Mouse (Mus musculus) olfactory bulb, adult 2 months (tissue): ENCODE results near the gene Cobl. TPM values are rescaled to one million over a fixed set of nuclear protein-coding genes. Genes with fewer than 3 reads are reported as not detected.

Source experiments
- H3K27ac ChIP-seq: fragments of 200-500 bp; 2 replicates; pipeline ENCODE4 v1.5.1; 2012; ENCODE audit warnings: low read depth, low read length; ENCODE audit not compliant: insufficient read depth
- H3K4me1 ChIP-seq: fragments of 200-500 bp; 2 replicates; pipeline ENCODE4 v1.6.1; 2012; ENCODE audit warnings: low read length; ENCODE audit not compliant: control insufficient read depth, insufficient read depth
- H3K4me3 ChIP-seq: fragments of 200-500 bp; 2 replicates; pipeline ENCODE4 v1.5.1; 2012; ENCODE audit warnings: mild to moderate bottlenecking, low read depth, low read length, moderate library complexity; ENCODE audit not compliant: insufficient read depth
- CTCF ChIP-seq: fragments of 200-500 bp; IDR thresholded peaks from 2 replicates; pipeline ENCODE4 v1.5.1; 2012; ENCODE audit warnings: low read depth, mild to moderate bottlenecking, low read length, moderate library complexity; ENCODE audit not compliant: insufficient read depth
- POLR2A ChIP-seq: fragments of 200-500 bp; IDR thresholded peaks from 2 replicates; pipeline ENCODE4 v1.6.1; 2012; ENCODE audit warnings: mild to moderate bottlenecking, low read depth, low read length, moderate library complexity; ENCODE audit not compliant: insufficient read depth
- WGBS: fragments of 180-500 bp; shearing (Covaris S2); methylation state at CpG from one replicate; pipeline ENCODE4 v1.1.7; 2018; 5-methylcytosine and 5-hydroxymethylcytosine counted together
- polyA plus RNA-seq: library from polyadenylated mRNA; stranded (reverse); fragments of >200 nt; gene quantifications from 2 replicates; pipeline ENCODE4 v1.2.4, GENCODE M21; 2012; ENCODE audit warnings: low replicate concordance; ENCODE audit not compliant: missing spikeins, insufficient read depth, insufficient read length

Cobl gene
- polyA plus RNA-seq, 1 experiment: not detected

- Histone ChIP-seq H3K27ac (no peak overlapping the region), H3K4me1 (peaks cover 3% of the 10 kb centered on the region; the same call in 1 of the 2 replicates), H3K4me3 (no peak overlapping the region)
- 95% methylated on average over 2 of the region's 2 CpGs for WGBS
- no peak for TF ChIP-seq POLR2A
These were observed 32.8 kb downstream of the Cobl start for GRCm38 (mm10) chr11:12431911-12432310.

- TF ChIP-seq POLR2A: no peak
- no peak for TF ChIP-seq CTCF
- H3K27ac ChIP-seq: no peak overlapping the region
- 23% methylated on average over 4 of the region's 4 CpGs for WGBS
- H3K4me1 ChIP-seq: peaks cover 3% of the 10 kb centered on the region; the same call in 1 of the 2 replicates
- H3K4me3 ChIP-seq: no peak overlapping the region
These were observed 34.3 kb downstream of the Cobl start for GRCm38 (mm10) chr11:12430231-12431041.

- 73% methylated on average over 5 of the region's 5 CpGs for WGBS
- Histone ChIP-seq H3K4me3 (no peak overlapping the region), H3K27ac (no peak overlapping the region), H3K4me1 (no peaks in the 10 kb centered on the region)
- TF ChIP-seq POLR2A: no peak
- no peak for TF ChIP-seq CTCF
These were observed 38.0 kb downstream of the Cobl start for GRCm38 (mm10) chr11:12426746-12427145.

- no peak for TF ChIP-seq POLR2A
- TF ChIP-seq CTCF: no peak
These were observed 40.6 kb downstream of the Cobl start for GRCm38 (mm10) chr11:12424205-12424604.

GRCm38 (mm10) chr11:12421183-12421582 is 43.6 kb downstream of the Cobl start:
- Histone ChIP-seq H3K27ac (no peak overlapping the region), H3K4me1 (no peaks in the 10 kb centered on the region), H3K4me3 (no peak overlapping the region)
- TF ChIP-seq CTCF (no peak), POLR2A (no peak)
- 97% methylated on average over 5 of the region's 5 CpGs for WGBS

More at GRCm38 (mm10) chr11:12424205-12424604, 40.6 kb downstream of the Cobl start:
- 72% methylated on average over 2 of the region's 2 CpGs for WGBS
- Histone ChIP-seq H3K4me3 (no peak overlapping the region), H3K27ac (no peak overlapping the region), H3K4me1 (no peaks in the 10 kb centered on the region)

- WGBS: 92% methylated on average over 3 of the region's 3 CpGs
- Histone ChIP-seq H3K4me1 (no peaks in the 10 kb centered on the region; the same call in 1 of the 2 replicates), H3K27ac (no peak overlapping the region), H3K4me3 (no peak overlapping the region)
- TF ChIP-seq POLR2A (no peak), CTCF (no peak)
These were observed 44.6 kb downstream of the Cobl start for GRCm38 (mm10) chr11:12420146-12420545.

GRCm38 (mm10) chr11:12416899-12417298 is 47.9 kb downstream of the Cobl start:
- Histone ChIP-seq H3K4me3 (no peak overlapping the region), H3K4me1 (no peaks in the 10 kb centered on the region; the same call in 1 of the 2 replicates), H3K27ac (no peak overlapping the region)
- 69% methylated on average over 7 of the region's 7 CpGs for WGBS
- no peak for TF ChIP-seq POLR2A
- no peak for TF ChIP-seq CTCF

- H3K27ac ChIP-seq: no peak overlapping the region
- H3K4me1 ChIP-seq: no peaks in the 10 kb centered on the region; the same call in 1 of the 2 replicates
- 38% methylated on average over 3 of the region's 3 CpGs for WGBS
- H3K4me3 ChIP-seq: no peak overlapping the region
- TF ChIP-seq CTCF: no peak
- no peak for TF ChIP-seq POLR2A
These were observed 49.4 kb downstream of the Cobl start for GRCm38 (mm10) chr11:12415329-12415728.

GRCm38 (mm10) chr11:12411950-12412349 is 52.8 kb downstream of the Cobl start:
- WGBS: 95% methylated on average over 1 of the region's 1 CpGs
- H3K27ac ChIP-seq: no peak overlapping the region
- TF ChIP-seq POLR2A (no peak), CTCF (no peak)
- no peaks in the 10 kb centered on the region; the same call in 1 of the 2 replicates for H3K4me1 ChIP-seq
- no peak overlapping the region for H3K4me3 ChIP-seq
